Mouse (Mus musculus) retina, postnatal 1 day (tissue): ENCODE data around the gene Bnip3.

Experiments used
- DNase-seq: peaks from one replicate; pipeline ENCODE4 v3.0.0-alpha.2; 2012

Bnip3 gene

GRCm38 (mm10) chr7:138909277-138910192 lies at the start of gene Bnip3:
Bnip3 (minus strand) TSS chr7:138909519.
- peak; percentile 94 for DNase-seq

- DNase-seq = no peak
Measured at GRCm38 (mm10) chr7:138957106-138957505, 47.8 kb upstream of the Bnip3 start.

DNA sequence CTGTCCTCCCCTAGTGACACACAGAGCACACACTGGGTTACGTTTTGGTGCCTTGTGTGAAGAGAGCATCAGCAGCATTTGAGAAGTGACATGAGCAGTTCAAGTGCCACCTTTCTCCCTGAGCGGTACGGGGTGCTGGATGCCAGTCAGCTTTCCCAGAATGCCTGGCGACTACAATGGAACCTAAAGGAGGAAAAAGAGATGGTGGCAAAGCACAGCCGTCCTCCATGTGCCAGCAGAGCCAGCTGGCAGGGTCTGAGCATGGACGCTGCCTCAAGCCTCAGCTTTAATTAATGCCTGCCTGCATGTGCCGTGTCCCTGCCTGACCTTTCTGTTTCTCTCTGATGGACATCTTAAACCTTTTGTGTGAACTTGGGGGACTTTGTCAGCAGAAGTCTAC lies 46.5 kb upstream of the Bnip3 start:
- DNase-seq = no peak

DNA sequence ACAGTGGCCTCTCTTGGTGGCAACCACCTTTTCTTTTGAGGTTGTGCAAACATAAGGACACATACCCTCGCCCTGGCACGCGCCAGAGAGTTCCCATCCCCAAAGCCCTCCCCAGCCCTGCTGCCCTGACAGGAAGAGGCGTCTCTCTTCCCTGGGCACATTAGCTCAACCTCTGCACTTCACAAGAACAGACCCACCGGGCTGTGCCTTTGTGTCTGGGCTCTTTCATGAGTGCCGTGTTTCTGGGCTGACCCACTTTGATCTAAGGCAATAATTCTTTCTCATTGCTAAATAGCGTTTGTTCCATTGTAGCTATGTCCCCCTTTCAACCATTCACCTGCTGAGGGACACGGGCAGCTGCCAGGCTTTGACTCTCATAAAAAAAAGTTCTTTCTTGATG lies 39.0 kb upstream of the Bnip3 start:
- no peak for DNase-seq

GRCm38 (mm10) chr7:138947741-138948140 lies 38.4 kb upstream of the Bnip3 start:
- no peak for DNase-seq

GRCm38 (mm10) chr7:138945668-138946067 lies 36.3 kb upstream of the Bnip3 start:
- DNase-seq = no peak

DNA sequence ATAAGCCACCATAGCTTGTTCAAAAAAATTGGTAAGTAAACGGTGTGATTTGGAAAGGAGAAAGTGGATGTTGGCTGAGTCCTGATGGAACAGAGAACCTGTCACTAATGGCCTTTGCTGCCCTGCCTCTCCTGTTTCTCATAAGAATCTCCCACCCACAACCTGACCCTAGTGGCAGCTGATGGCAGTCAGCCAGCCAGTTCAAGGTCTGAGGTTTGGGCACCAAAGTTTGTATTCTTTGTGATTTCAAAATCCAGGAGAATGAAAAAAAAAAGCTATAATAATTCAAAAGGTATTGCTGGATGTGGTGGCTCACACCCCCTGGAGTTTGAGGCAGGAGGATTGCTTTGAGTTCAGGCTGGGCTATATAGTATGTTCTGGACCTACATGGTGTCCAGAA lies 33.0 kb upstream of the Bnip3 start:
- no peak for DNase-seq

DNA sequence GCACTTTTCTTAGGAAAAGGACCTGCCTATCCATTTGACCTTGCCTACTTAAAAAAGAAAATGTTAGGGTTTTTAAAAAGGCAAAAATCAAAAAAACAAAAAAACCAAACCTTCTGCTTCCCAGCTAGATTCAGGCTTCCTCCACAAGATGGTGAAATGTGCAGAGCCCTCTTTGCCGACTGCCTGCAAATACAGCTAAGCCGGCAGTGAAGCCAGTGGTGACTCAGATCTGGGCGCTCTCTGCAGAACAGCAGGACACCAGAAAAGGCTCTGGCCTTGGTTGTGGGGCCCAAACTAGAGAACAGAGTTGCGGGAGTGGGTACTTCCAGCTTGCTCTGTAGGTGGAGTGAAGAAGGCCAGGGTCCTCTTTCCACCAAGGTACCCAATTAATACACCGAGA lies 32.3 kb upstream of the Bnip3 start:
- DNase-seq = no peak

DNA sequence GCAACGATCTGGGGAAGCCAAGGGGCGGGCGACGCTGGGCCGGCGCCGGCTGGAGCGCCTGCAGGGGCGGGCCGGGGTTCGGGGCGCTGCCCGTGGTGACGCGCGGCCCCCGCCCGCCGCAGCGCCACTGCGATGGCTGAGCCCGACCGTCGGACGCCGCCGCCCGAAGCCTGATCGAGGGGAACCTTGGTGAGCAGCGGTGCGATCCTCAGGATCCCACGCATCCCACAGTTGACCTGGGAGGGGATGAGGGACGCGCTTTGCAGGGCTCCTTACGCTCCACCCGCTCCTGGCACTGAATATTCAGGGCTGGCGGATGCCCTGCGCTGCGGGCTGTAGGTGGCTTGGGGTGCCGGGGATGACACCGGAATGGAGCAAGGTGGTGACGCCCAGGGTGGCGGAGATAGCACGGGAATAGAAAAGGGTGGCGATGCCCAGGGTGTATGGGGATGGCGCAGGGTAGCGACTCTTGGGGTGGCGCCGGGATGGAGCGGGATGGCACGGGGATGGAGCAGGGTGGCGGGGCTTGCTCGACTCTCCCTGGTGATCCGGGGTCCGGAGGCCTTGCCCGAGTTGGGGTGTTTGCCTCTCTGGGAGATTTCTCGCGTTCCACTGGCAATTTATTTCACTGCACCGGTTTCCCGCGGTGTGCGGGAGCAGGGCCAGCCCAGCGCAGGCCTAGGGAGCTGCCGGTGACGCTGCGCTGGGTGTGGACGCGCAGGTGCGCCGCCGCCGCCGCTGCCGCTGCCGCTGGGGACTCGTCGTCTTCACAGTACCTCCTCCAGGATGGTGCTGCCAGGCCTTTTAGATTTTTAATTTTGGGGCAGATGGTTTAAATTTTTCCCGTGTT lies 31.5 kb upstream of the Bnip3 start, which contains the start of gene Jakmip3:
Gene Jakmip3 (plus strand): TSS at position 119 of the 850 bp plus-strand sequence.
- peak; percentile 39 for DNase-seq

GRCm38 (mm10) chr7:138940256-138940611 lies 30.9 kb upstream of the Bnip3 start:
- peak; percentile 50 for DNase-seq

DNA sequence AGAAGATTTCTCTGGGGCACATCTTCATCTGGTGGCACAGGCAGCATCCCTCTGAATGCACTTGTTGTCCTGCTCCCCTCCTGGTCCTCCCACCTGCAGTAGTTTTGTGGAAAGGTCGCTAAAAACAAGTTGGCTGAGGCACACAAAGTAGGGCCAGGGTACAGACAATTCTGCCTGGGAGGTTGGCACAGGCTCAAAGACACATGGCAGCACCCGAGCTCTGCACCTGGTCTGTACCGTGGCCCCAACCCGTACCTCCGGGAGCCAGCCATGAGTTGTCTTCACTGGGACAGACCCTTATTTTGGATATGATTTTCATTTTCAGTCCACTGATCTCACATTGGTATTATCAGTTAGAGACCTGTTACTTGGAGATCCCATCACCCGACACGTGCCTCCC lies 29.7 kb upstream of the Bnip3 start:
- no peak for DNase-seq

GRCm38 (mm10) chr7:138934523-138934922 lies 25.2 kb upstream of the Bnip3 start:
- DNase-seq = no peak

DNA sequence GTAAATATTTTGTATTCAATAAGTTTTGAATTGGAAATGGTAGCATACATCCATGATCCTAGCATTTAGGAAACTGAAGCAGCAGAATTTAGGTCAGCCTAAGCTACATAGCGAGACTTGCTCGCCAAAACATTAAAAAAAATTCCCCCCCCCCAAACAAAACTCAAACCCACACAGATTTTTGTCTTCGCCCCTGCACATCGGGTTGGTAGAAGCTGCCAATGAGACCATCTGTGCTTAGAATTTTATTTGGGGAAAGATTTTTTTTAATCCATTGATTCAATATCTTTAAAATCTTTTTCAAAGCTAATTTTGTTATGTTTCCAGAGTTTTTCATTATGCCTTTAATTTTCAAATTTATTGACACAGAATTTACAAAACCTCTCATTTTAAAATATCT lies 19.1 kb upstream of the Bnip3 start:
- DNase-seq = no peak

DNA sequence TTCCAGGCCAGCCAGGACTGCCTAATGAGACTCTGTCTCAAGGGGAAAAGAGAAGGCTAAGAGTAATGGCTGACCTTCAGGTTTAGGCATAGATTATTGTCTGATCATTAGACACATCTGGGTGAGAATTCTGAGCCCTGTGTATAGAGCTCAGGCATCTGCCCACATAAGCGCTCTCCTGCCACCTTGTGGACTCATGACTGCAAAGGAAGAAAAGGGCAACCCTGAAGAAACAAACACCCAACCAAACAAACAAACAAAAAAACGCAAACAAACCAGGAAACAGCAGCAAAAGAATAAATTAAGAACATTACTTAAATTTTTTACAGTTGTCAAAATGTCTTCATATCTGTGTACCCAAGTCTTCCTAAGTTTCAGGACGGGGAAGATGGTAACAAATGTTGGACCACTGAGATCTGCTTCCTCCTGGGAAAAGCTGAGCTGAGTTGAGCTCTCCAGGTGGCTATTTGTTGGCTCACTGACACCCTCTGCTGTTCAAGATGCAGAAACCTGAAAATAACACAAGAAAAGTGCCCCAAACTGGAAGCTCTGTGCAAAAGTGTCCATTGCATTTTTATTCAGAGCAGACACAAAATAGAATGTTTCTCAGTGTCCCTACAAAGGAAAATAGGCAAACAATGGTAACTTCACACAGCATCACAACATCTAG lies 14.6 kb upstream of the Bnip3 start:
- DNase-seq = peak; percentile 60

GRCm38 (mm10) chr7:138921611-138922010 lies 12.3 kb upstream of the Bnip3 start:
- DNase-seq = no peak

- DNase-seq = peak; percentile 52
Measured at GRCm38 (mm10) chr7:138919156-138919944, 10.0 kb upstream of the Bnip3 start.

GRCm38 (mm10) chr7:138913616-138914015 lies 4.3 kb upstream of the Bnip3 start:
- DNase-seq = no peak

DNA sequence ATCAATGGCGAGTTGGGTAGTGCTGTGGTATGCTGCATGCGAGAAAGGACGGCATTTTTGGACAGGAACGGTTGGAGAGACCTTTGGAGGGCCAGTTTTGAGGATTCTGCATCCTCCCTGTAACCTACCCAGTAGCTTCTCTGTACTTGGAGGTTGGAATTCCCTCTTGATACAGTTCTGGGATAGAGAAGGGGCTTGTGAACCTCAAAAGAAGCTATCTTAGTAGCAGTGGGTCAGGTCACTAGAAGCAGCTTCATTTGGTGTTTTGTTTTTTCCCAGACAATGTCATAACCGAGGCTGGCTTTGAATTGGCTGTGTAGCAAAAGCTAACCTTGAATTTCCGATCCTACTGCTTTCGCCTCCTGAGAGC lies 859 bp upstream of the Bnip3 start:
- no peak for DNase-seq

DNA sequence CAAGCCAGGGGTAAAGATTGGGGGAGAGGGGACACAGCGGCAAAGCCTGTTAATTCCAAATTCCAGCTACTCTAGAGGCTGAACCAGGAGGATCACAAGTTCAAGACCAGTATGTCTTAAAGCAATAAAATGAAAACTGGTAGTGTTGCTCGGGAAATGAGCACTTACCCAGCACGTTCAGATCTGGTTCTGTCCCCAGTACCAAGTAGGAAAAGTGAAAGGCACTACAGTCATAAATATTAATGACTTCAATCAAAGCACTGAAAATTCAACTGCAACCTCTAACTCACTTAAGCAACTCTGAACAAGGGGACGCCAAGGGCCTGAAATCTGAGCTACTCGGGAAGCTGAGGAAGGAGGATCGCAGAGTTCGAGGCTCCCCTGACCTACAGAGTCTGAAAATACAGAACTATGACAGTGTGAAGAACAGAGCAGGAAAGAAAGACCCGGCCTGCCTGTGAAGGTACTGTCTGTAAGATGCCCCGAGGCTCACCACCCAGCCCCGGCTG lies 497 bp downstream of the Bnip3 start:
- no peak for DNase-seq

- no peak for DNase-seq
Measured at GRCm38 (mm10) chr7:138907976-138908375, 1.3 kb downstream of the Bnip3 start.

DNA sequence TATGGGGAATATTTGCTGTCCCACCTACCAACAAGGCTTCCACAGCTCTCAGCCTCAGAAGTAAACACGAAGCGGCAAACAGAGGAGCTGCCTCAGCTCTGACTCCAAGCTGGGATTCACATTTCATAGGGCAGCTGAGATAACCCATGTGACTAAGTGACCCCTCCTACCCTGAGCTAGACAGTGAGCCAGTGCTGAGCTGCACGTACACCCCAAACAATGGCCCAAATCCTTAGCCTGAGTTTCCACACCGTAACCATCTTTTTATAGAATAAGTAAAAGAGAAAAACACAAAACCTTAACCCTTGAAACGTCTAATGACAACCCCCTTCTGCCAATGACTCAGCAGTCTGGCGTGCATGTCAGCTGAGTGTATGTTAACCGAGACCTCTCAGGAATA lies 2.3 kb downstream of the Bnip3 start:
- peak; percentile 67 for DNase-seq

- no peak for DNase-seq
Measured at GRCm38 (mm10) chr7:138906441-138906840, 2.9 kb downstream of the Bnip3 start.
